Mouse (Mus musculus): ENCODE measurements around the gene Kcna5.

DNA sequence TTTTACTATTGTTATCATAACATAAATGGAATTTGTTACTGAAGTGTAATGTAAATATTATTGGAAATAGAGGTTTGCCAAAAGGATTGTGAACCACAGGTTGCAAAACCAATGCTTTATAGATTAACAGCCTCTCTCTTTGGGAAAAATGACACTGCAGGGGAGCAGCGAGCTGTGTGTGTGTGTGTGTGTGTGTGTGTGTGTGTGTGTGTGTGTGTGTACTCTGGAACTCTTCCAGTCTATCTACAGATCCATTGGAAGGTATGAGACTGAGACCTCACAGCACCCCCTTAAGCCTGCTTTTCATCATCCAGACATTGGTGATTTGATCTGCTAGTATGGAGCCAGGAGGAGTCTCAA is 679 bp upstream of the Kcna5 start:
- TF ChIP-seq CTCF (IDR thresholded peaks at IDR 0.05; ENCODE audit: low read depth) (no peak), EP300 (IDR thresholded peaks at IDR 0.05; ENCODE audit: low read depth) (no peak)
